Mouse (Mus musculus) intestine, embryonic 15.5 days (tissue): ENCODE results near the gene Sema6d. TPM values are rescaled to one million over a fixed set of nuclear protein-coding genes. Genes with fewer than 3 reads are reported as not detected.
A peak's percentile ranks its signal among the peaks of the same experiment; 100 is the strongest.

Source experiments
- ATAC-seq: fragments of 200-750 bp; cut with Nextera tagmentation; 2 replicates; pipeline ENCODE4 v1.8.0; 2017; ENCODE audit warnings: moderate TSS enrichment, moderate library complexity
- H3K27ac ChIP-seq: fragments of 300-500 bp; sonication (generic); 2 replicates; pipeline ENCODE4 v1.5.1; 2015; ENCODE audit warnings: mild to moderate bottlenecking, inconsistent platforms
- H3K27me3 ChIP-seq: fragments of 300-500 bp; sonication (generic); replicated peaks from 2 replicates; pipeline ENCODE4 v1.6.1; 2015; ENCODE audit warnings: inconsistent platforms
- H3K36me3 ChIP-seq: fragments of 300-500 bp; sonication (generic); 2 replicates; pipeline ENCODE4 v1.6.1; 2015; ENCODE audit warnings: inconsistent platforms
- H3K4me1 ChIP-seq: fragments of 300-500 bp; sonication (generic); replicated peaks from 2 replicates; pipeline ENCODE4 v1.6.1; 2015; ENCODE audit warnings: inconsistent platforms
- H3K4me2 ChIP-seq: fragments of 300-500 bp; sonication (generic); replicated peaks from 2 replicates; pipeline ENCODE4 v1.6.1; 2015; ENCODE audit warnings: mild to moderate bottlenecking, inconsistent platforms
- H3K4me3 ChIP-seq: fragments of 300-500 bp; sonication (generic); replicated peaks from 2 replicates; pipeline ENCODE4 v1.5.1; 2015; ENCODE audit warnings: inconsistent platforms
- H3K9ac ChIP-seq: fragments of 300-500 bp; sonication (generic); 2 replicates; pipeline ENCODE4 v1.6.1; 2015; ENCODE audit warnings: inconsistent platforms
- H3K9me3 ChIP-seq: fragments of 300-500 bp; sonication (generic); 2 replicates; pipeline ENCODE4 v1.6.1; 2016; ENCODE audit warnings: inconsistent platforms
- WGBS: fragments of 180-500 bp; shearing (Covaris S2); methylation state at CpG from one replicate; pipeline ENCODE4 v1.1.7; 2015; 5-methylcytosine and 5-hydroxymethylcytosine counted together
- polyA plus RNA-seq: library from polyadenylated mRNA; unstranded; fragments of >200 nt; fragmentation: Nextera tagmentation; extraction: Ambion mirVana; gene quantifications from 2 replicates; pipeline ENCODE4 v1.2.1, GENCODE M21; 2015

The Sema6d gene
- polyA plus RNA-seq, 1 experiment from 2014 or later = 11.9 TPM

DNA sequence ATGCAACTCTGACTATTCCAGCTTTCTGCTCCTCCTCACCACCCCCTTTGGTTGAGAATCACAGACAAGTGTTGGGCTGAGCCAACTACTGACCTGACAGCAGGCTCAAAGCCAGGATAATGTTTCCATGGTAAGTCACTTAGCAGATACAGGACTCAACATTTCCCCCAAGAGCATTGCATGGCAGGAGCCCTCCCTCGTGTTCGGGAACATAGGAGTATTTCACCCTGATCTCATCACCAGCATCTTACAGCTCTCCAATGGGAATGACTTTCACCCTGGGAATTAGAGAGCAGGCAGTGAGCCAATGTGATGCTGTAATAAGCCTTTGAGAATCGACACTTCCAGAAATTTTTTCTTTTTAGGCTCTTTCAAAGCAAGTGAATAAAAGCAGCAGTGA, 432.7 kb downstream of the Sema6d start:
- Histone ChIP-seq H3K27ac (no peak overlapping the region), H3K9ac (no peak overlapping the region), H3K4me1 (no peaks in the 10 kb centered on the region), H3K9me3 (no peaks in the 10 kb centered on the region), H3K4me3 (no peak overlapping the region), H3K36me3 (no peaks in the 10 kb centered on the region), H3K27me3 (no peaks in the 10 kb centered on the region), H3K4me2 (no peak overlapping the region)
- WGBS = 66% methylated on average over 3 of the region's 3 CpGs
- no peak for ATAC-seq

DNA sequence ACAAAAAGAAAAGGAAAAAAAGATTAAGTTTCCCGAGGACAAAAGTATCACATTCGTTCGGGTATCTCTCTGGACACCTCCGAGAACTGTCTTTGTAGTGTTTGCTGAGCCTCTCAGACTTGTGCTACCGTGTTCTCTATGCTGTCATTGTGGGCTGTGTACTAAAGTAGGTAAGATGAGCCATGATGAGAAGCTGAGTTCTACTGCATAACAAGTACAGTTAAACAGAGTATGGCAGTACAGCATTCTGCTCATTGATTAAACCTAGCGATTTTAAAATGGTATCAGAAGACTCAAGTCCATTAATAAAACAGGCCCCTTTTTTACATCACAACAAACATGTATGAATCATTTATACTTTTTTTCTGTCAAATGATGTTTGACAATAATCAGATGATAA, 433.9 kb downstream of the Sema6d start:
- no peaks in the 10 kb centered on the region for H3K4me1 ChIP-seq
- H3K36me3 ChIP-seq = no peaks in the 10 kb centered on the region
- 90% methylated on average over 6 of the region's 6 CpGs for WGBS
- no peak overlapping the region for H3K27ac ChIP-seq
- H3K4me3 ChIP-seq = no peak overlapping the region
- ATAC-seq = no peak
- H3K4me2 ChIP-seq = no peak overlapping the region
- H3K9ac ChIP-seq = no peak overlapping the region
- no peaks in the 10 kb centered on the region for H3K27me3 ChIP-seq
- H3K9me3 ChIP-seq = no peaks in the 10 kb centered on the region

DNA sequence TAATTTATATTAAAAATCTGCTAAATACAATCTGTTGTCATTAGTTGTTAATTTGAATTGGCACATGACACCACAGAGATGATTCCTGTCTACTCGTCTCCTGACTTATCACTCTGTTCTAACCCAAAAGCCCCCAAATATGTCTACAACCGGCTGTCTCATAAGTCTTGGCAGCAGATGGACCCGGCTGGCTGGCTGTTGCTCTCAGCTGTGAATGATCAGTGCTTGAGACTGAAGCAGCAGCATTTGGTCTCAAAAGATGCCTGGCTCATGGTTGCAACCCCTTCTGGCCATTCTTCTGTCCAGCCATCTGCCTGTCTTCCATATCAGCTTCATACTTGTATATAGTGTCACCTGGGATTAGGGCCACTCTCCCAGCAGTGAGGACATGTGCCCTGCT, 434.4 kb downstream of the Sema6d start:
- Histone ChIP-seq H3K27me3 (no peaks in the 10 kb centered on the region), H3K4me1 (no peaks in the 10 kb centered on the region), H3K9me3 (no peaks in the 10 kb centered on the region), H3K4me2 (no peak overlapping the region), H3K9ac (no peak overlapping the region), H3K36me3 (no peaks in the 10 kb centered on the region), H3K4me3 (no peak overlapping the region), H3K27ac (no peak overlapping the region)
- 72% methylated on average over 3 of the region's 3 CpGs for WGBS
- ATAC-seq = no peak

DNA sequence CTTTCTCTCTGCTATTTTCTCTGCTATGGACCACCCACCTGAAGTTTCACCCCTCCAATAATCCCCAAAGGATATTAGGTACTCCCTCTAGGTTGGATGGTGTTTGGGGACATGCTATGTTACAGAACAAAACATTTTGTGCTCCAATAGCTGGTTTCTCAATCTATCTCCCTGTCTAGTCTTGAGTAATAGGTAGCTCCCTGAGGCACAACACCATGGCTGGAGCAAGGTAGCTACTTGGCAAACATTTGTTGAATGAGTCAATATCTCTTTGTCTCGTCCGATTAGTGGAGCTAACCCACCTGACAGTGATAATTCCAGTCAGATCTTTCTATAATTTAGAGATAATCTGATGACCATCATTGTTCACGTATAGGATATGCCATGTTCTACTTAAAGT, 437.9 kb downstream of the Sema6d start:
- ATAC-seq = no peak
- Histone ChIP-seq H3K4me1 (no peaks in the 10 kb centered on the region), H3K9ac (no peak overlapping the region), H3K27me3 (no peaks in the 10 kb centered on the region), H3K4me2 (no peak overlapping the region), H3K36me3 (no peaks in the 10 kb centered on the region), H3K4me3 (no peak overlapping the region), H3K9me3 (no peaks in the 10 kb centered on the region), H3K27ac (no peak overlapping the region)
- WGBS = 78% methylated on average over 3 of the region's 3 CpGs

DNA sequence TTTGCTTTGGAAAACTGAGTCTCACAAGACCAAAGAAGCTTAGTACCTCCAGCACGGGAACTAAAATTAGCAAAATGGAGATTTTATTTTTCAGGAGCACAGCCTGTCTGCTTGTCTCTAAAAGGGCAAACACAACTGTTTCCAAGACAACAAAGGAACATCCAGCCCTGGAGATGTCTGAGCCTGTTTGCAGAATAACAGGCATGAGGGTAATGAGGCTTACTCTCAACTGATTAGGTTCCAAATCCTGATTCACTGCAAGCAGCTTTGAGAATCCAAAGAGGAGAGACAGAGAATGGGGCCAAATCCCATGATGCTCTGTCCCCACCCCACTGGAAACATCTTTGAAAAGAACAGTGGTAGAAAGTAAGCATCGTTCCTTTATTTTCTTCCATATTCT, 440.7 kb downstream of the Sema6d start:
- Histone ChIP-seq H3K4me2 (no peak overlapping the region), H3K27ac (no peak overlapping the region), H3K4me3 (no peak overlapping the region), H3K27me3 (no peaks in the 10 kb centered on the region), H3K9ac (no peak overlapping the region), H3K9me3 (no peaks in the 10 kb centered on the region), H3K4me1 (no peaks in the 10 kb centered on the region), H3K36me3 (no peaks in the 10 kb centered on the region)
- WGBS = 87% methylated on average over 2 of the region's 2 CpGs
- ATAC-seq = no peak

DNA sequence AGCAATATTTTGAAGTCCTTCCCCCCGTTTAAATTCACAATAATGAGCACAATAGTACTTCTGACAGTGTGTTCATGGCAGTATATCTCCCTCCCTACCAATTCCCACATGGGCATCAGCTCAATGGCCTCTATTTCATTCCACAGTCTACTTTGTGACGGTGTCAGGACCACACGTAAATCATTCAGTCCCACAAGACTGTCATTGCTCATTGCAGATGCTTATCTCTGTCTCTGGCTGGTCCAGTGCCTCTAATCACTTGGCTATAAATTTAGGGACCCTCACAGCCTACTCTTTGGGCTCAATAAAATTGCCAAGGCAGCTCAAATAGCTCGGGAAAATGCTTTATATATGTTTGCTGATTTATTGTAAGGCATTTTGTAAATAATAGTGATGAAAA, 441.3 kb downstream of the Sema6d start:
- Histone ChIP-seq H3K4me1 (no peaks in the 10 kb centered on the region), H3K9me3 (no peaks in the 10 kb centered on the region), H3K9ac (no peak overlapping the region), H3K27ac (no peak overlapping the region), H3K4me3 (no peak overlapping the region), H3K27me3 (no peaks in the 10 kb centered on the region), H3K36me3 (no peaks in the 10 kb centered on the region), H3K4me2 (no peak overlapping the region)
- no peak for ATAC-seq
- WGBS = 53% methylated on average over 4 of the region's 4 CpGs

DNA sequence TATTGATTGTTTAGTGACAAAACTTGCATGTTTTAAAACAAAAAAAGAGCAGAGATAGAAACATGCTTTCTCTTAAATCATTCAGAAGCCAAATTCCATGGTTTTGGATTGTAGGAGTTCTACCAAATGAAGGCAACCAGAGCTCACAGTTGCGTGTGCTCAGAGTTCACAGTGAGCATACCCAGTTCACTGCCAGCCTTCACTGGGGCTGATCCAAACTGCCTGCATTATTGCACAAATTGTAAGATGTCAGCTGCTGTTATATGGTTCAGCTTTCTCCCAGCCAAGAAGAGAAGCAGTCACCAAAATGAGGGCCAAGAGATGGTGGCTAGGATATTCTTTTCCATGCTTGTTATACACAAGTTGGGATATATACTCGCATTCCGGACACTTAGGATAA, 443.1 kb downstream of the Sema6d start:
- Histone ChIP-seq H3K4me3 (no peak overlapping the region), H3K9ac (no peak overlapping the region), H3K27ac (no peak overlapping the region), H3K36me3 (no peaks in the 10 kb centered on the region), H3K9me3 (no peaks in the 10 kb centered on the region), H3K4me2 (no peak overlapping the region), H3K27me3 (no peaks in the 10 kb centered on the region), H3K4me1 (no peaks in the 10 kb centered on the region)
- no peak for ATAC-seq
- WGBS = 87% methylated on average over 3 of the region's 3 CpGs

DNA sequence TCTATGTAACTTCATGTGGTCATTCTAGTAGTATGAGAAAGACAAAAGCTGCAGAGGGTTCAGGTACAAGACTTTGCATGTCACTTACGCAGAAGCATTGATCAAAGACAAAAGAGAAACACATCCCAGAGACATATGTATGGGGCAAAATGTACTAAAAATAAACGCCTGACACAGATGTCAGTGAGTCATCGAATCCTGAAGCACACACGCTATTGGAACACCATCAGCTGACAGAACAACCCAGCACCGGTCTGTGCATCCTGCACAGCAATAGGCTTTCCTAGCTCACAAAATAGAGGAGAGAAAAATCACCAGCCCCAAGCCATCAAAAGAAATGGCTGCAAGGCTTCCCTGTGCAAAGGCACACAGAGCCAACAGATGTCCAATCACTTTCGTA, 443.8 kb downstream of the Sema6d start:
- 81% methylated on average over 6 of the region's 6 CpGs for WGBS
- Histone ChIP-seq H3K36me3 (no peaks in the 10 kb centered on the region), H3K9ac (no peak overlapping the region), H3K27me3 (no peaks in the 10 kb centered on the region), H3K4me1 (no peaks in the 10 kb centered on the region), H3K9me3 (no peaks in the 10 kb centered on the region), H3K4me2 (no peak overlapping the region), H3K4me3 (no peak overlapping the region), H3K27ac (no peak overlapping the region)
- ATAC-seq = no peak

DNA sequence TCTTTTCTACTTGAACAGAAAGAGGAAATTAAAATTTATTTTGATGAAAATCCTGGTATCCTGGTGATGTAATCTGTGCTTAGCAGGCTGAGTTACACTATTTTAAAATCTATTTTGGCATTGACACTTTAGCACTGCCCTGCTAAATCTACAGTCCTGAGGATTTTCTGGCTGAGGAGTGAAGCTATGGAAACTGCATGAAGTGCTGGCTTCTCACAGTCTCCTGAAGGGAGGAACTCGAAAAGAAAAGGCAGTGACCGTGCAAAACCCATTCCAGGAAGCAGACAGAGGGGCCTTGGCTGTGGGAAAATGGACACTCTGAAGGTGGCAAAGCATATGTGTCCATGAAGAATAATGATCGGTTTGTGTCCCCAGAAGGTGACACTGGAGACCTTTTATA, 460.5 kb downstream of the Sema6d start:
- no peak overlapping the region for H3K4me3 ChIP-seq
- H3K9me3 ChIP-seq = no peaks in the 10 kb centered on the region
- H3K27ac ChIP-seq = no peak overlapping the region
- H3K27me3 ChIP-seq = no peaks in the 10 kb centered on the region
- no peak overlapping the region for H3K9ac ChIP-seq
- H3K4me1 ChIP-seq = no peaks in the 10 kb centered on the region
- 66% methylated on average over 3 of the region's 3 CpGs for WGBS
- H3K36me3 ChIP-seq = no peaks in the 10 kb centered on the region
- ATAC-seq = no peak
- no peak overlapping the region for H3K4me2 ChIP-seq

DNA sequence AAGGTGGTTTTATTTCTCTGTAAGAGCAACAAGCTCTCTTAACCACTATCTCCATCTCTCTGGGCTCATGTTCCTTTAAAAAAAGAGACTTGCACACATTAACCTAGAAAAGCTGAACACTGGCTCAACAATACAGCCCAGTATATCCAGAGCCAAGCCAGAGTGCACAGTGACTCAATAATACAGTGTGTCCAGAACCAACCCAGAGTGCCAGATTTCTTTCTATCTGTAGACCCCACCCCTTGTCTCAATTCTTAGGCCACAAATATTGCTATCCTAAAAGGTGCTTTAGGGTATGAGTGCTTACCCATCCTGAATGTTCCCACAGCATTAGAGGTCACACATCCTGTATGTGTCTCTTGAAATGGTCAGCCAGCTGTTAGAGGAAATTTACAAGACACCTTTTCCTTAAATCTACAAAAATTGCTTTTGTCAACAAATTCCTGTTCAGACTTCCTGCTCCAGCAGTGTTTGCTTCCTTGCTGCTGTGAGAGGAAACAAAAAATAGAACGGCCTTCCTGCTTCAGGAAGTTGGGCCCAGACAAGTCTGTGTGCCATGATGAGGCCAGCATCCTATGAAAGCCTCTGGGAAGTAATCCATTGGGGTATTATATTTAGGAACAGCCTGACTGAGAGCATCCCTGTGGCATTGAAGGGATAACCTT, 465.1 kb downstream of the Sema6d start:
- no peak overlapping the region for H3K27ac ChIP-seq
- H3K9ac ChIP-seq = no peak overlapping the region
- H3K36me3 ChIP-seq = no peaks in the 10 kb centered on the region
- no peak overlapping the region for H3K4me2 ChIP-seq
- no peak for ATAC-seq
- H3K9me3 ChIP-seq = no peaks in the 10 kb centered on the region
- WGBS = 39% methylated on average over 1 of the region's 1 CpGs
- H3K4me1 ChIP-seq = no peaks in the 10 kb centered on the region
- no peaks in the 10 kb centered on the region for H3K27me3 ChIP-seq
- no peak overlapping the region for H3K4me3 ChIP-seq

DNA sequence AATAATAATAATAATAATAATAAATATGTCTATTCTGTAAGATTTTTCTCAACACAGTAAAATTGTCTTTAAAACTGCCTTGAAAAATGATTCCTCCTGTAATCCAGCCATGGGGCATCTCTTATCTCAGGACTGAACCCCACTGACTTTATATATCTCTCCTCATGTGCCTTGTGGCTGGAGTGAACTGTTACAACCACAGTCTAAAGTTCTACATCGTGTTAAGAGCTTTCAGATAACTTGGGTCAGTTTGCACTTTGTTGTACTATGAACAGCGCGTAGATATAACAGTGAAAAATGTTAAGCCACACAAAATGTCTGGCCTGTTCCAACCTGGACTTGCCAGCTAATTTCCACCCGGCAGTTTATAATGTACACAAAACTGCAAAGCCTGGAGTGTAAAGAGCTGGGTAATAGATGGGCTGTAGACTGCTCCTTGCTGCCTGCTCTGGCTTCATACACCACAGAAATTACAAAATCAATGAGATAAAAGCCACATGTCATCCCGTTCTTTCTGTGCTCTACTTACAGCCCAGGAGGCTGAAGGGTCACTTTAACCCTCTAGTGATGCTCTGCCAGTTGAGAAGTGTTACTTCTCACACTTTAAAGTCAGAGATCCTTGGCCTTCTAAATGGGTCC, 467.2 kb downstream of the Sema6d start:
- no peak overlapping the region for H3K9ac ChIP-seq
- H3K4me3 ChIP-seq = no peak overlapping the region
- no peaks in the 10 kb centered on the region for H3K27me3 ChIP-seq
- 39% methylated on average over 5 of the region's 5 CpGs for WGBS
- no peaks in the 10 kb centered on the region for H3K4me1 ChIP-seq
- H3K4me2 ChIP-seq = no peak overlapping the region
- no peak overlapping the region for H3K27ac ChIP-seq
- H3K36me3 ChIP-seq = no peaks in the 10 kb centered on the region
- H3K9me3 ChIP-seq = no peaks in the 10 kb centered on the region
- peak; percentile 62 for ATAC-seq

DNA sequence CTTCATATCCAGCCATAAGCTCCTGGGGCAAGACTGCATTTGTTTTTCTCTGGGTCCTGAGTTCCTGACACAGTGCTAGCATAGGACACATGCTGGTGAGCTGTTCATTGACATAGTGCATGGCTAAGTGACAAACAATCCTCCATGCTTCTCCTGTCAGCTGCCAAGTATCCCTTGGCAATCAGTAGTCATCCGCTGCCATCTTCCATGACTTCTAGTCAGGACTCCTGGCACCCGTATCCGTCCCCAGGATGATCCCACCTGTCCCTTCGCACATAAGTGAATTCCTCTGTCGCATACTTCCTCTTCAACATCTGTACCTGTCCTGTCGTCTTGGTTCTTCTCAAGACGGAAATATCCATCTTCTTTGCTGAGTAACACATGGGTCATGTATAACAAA, 468.3 kb downstream of the Sema6d start:
- ATAC-seq = no peak
- no peak overlapping the region for H3K27ac ChIP-seq
- no peak overlapping the region for H3K4me3 ChIP-seq
- H3K27me3 ChIP-seq = no peaks in the 10 kb centered on the region
- H3K4me1 ChIP-seq = no peaks in the 10 kb centered on the region
- no peak overlapping the region for H3K9ac ChIP-seq
- WGBS = 95% methylated on average over 7 of the region's 7 CpGs
- H3K9me3 ChIP-seq = no peaks in the 10 kb centered on the region
- no peaks in the 10 kb centered on the region for H3K36me3 ChIP-seq
- H3K4me2 ChIP-seq = no peak overlapping the region

DNA sequence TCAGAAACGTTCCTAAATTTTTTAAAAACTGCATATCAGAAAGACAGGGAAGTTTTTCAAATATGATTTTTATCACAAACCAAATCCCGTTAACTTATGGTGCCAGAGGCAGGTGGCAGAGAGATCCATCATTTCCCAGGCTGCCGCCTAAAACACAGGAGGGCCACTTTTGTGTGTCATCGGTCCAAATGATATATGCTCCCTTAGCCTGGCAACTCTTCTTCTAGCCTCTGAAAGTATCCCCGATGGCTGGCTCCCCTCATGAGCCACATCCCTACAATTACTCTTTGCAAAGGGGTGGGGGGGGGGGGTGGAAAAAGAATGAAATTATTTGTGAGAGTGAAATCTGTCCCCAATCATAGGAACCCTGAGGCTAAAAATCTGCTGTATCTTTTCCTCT, 471.9 kb downstream of the Sema6d start:
- no peak for ATAC-seq

More for the DNA sequence above, 471.9 kb downstream of the Sema6d start:
- no peaks in the 10 kb centered on the region for H3K4me1 ChIP-seq
- no peak overlapping the region for H3K4me2 ChIP-seq
- no peaks in the 10 kb centered on the region for H3K27me3 ChIP-seq
- WGBS = 55% methylated on average over 5 of the region's 5 CpGs
- H3K9me3 ChIP-seq = no peaks in the 10 kb centered on the region
- no peak overlapping the region for H3K9ac ChIP-seq
- no peak overlapping the region for H3K27ac ChIP-seq
- no peaks in the 10 kb centered on the region for H3K36me3 ChIP-seq
- H3K4me3 ChIP-seq = no peak overlapping the region
